Mouse (Mus musculus) urinary bladder, postnatal 14 days (tissue): Measurements from ENCODE around the gene Hacd3.
"Not testable (repeated sequence)": the region's sequence is repeated elsewhere in the genome, so short reads cannot be mapped to it uniquely, and the experiment has no call there.

Experiments
- DNase-seq: peaks from one replicate; pipeline ENCODE4 v3.0.0; 2021; ENCODE audit warnings: low spot score

Gene Hacd3

DNA sequence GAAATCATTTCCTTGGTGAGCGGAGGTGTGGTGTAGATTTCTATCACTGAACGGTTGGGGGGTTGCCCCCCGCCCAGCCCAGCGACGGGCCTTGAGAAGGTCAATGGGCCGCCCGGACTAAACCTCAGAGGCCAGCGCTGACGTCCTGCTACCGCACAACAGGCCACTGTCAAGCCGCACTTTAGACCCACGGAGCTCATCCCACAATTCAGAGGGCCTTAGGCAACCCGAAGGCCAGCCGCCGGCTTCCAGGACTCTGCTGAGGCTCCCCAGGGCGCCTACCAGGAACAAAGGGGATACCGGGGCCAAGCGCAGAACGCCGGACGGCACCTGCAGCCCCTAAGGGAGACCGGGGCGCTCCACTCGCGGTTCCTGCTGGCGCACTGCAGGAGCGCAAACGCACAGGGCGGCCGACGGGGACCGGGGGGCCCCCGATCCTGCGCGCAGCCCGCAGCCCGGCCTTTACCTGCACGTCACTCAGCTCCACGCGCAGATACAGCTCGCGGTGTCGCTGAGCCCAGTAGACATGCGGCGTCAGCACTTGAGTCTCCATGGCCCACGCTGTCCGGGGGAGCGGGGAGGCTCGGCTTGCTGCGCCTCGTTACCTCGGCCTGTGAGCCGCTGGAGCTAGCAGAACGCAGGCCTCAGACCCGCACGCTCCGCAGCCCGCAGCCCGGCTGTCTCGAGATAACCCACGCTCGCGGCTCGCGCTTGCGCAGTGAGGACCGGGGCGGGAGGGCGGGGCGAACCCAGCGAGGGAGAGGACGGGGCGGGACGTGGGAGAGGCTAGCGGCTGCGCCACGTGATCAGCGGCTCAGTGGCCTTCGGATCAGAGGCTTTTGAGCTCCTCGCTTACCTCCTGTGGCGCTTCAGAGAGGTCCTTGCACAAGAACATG, at the start of gene Hacd3:
Hacd3 (minus strand) TSS at position 703 of the 896 bp plus-strand sequence.
- DNase-seq, result peak; percentile 89

- no peak for DNase-seq
These were observed 49.1 kb upstream of the Hacd3 start for GRCm38 (mm10) chr9:65070587-65070986.

- DNase-seq, result no peak
These were observed 42.8 kb upstream of the Hacd3 start for GRCm38 (mm10) chr9:65064251-65064650.

DNA sequence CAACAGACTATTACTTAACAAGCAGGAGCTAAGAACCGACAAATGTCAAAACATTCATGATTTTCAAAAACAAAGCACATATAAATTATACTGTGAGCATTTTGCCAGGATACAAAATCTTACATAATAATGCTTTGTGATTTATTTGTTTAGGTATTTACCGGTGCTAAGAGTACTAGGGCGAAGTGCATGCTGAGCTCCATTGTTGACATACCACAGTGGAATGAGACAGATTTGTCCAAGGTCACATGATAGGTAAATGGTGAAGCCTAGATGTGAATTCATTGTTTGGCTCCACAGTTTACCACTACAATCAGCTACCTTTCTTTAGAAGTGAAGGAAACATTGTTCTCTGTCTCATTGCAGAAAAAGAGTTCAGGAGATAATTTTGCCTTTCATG, 29.5 kb upstream of the Hacd3 start:
- no peak for DNase-seq

DNA sequence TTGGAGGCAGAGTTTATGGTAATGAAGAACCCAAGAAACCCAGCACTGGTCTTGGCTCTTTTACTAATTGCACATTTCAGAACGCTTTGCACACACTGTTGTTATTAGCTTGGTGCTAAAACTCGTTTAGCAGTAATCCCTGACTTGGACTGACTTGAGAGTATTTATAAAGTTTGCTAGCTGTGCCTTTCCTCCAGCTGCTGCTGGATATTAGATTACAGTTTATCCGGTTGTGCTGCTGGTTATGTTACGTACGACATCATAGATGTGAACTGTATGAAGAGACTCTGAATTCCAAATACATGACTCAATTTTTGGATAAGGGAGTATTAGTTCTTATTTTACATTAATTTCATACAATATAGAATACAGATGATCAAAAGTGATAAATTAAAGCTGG, 27.9 kb upstream of the Hacd3 start:
- DNase-seq, result no peak

GRCm38 (mm10) chr9:65046993-65047392, 25.5 kb upstream of the Hacd3 start:
- DNase-seq, result no peak

DNA sequence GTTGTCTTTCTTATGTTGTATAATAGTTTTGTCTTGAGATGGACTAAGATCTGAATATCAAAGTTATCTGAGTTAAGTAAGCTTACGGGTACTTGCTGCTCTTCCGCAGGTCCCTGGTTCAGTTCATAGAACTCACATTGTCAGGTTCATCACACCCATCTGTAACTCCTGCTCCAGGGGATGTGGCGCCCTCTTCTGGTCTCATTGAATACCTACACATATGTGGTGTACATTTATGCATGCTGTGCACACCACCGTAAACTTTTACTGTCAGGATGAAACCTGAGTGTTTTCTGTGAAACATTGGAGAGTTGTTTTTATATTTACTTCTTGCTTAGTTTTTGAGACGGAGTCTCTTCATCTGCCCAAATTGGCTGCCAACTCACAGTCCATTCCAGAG, 19.9 kb upstream of the Hacd3 start:
- no peak for DNase-seq

DNA sequence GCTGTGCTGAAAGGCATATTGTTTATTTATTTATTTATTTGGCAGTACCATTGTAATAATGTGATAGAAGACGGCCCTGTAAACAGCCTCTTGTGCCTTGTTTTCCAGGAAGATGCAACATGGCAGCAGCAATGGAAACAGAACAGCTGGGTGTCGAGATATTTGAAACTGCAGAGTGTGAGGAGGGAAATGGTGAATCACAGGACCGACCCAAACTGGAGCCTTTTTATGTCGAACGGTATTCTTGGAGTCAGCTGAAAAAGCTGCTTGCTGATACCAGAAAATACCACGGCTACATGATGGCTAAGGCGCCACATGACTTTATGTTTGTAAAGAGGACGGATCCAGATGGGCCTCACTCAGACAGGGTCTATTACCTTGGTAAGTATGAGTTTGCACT, 15.4 kb upstream of the Hacd3 start:
- DNase-seq, result no peak

- DNase-seq, result no peak
These were observed 15.0 kb upstream of the Hacd3 start for GRCm38 (mm10) chr9:65036456-65036855.

DNA sequence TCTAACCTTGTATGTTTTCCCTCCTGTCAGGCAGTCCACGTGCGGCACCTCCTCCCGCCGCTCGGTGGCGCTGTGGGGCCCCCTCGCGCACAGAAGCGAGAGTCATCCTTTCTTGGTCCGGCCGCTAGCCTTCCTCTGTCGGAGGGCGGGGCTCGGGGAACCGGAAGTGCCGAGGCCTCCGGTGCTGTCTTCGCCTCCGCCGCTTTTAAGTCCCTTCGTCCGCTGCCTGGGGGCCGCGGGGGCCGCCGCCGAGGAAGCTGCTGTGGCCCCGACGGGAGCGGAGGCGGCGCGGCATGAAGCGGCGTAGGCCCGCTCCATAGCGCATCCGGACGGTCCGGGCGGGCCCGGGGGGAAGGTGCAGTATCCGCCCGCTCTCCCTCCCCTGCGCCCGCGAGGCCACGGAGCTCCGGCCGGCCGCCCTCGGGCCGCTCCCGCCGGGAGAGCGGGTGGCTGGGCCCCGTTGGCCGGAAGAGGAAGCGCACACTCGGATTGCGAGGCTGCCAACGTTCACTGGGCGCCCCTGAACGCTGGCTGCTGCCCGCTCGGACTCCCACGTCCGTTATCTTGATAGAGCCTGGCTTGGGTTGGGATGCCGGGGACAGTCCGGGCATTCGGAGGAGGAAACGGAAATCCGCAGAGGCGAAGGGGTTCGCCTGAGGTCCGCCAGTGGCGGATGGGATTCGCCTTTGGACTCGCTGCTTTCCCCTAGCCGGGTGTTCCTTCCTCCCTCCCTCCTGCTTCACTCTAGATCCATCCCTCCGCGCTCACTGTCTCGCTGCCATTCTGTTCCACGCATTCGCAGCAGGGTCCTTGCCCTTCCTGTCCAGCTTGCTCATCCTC, 11.0 kb upstream of the Hacd3 start, which contains the start of gene Dpp8:
Dpp8 (plus strand) TSS at position 146 of the 840 bp plus-strand sequence.
- DNase-seq, result peak; percentile 94

- DNase-seq, result no peak
These were observed 10.4 kb upstream of the Hacd3 start for GRCm38 (mm10) chr9:65031894-65032268.

- not testable (repeated sequence) for DNase-seq
These were observed 9.9 kb upstream of the Hacd3 start for GRCm38 (mm10) chr9:65031355-65031754.

- no peak for DNase-seq
These were observed 6.8 kb upstream of the Hacd3 start for GRCm38 (mm10) chr9:65028313-65028712.

DNA sequence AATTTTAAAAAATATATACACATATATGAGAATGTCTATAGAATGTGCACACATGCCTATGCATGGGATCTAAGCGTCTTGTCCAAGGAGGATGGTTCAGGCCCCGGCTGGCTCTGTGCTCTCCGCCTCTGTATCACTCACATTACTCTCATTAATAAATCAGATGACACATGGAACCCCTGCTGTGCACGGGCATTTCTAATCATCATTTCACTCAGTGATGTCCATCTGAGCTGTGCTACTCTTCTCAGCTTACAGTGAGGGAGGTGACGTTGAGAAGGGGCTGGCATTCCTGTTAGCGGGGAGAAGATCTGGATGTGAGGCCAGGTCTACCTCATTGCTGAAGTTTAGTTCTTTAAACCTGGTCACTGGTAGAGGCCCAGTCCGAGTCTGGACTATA, 5.7 kb upstream of the Hacd3 start:
- DNase-seq, result no peak

DNA sequence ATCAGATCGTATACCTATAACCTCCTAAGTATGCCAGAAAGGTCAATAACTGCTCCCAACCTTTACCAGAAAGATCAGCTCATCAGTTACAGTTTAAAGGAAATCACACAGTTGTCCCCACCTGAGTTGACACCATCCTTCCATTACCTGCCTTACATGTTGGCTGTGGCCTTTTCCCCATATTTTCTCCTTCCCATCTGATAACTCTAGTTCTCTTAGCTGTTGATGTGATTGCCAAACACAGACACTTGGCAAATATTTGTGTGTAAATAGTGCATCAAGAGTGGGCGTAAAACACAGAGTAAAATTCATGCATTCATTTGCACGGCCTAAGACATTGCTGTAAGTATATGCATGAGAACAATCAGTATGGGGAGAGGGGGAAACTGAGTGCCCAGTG, 2.0 kb upstream of the Hacd3 start:
- no peak for DNase-seq

DNA sequence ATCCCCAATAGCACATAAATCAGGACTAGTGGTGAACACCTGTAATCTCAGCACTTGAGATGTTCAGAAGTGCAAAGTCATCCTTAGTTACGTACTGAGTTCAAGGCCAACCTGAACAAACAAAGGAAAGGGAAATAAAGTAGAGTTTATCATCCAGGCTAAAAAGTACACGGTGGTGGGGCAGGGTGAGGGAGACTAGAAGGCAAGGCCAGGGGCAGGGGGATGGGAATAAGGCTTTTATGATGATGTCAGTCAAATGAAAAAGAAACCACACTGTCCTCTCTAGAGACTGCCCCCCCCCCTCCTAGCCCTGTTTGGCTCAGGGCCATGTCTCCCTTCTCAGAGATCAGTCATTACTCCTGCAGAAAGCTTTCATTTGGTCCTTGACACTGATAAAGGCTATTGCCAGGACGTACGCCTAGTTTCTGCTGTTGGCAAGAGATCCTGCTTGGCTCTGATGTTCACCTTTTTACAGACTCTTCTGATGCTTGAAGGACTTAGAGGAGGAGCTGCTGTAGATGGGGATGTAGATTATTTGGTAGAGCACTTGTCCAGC, 1.2 kb upstream of the Hacd3 start:
- no peak for DNase-seq

DNA sequence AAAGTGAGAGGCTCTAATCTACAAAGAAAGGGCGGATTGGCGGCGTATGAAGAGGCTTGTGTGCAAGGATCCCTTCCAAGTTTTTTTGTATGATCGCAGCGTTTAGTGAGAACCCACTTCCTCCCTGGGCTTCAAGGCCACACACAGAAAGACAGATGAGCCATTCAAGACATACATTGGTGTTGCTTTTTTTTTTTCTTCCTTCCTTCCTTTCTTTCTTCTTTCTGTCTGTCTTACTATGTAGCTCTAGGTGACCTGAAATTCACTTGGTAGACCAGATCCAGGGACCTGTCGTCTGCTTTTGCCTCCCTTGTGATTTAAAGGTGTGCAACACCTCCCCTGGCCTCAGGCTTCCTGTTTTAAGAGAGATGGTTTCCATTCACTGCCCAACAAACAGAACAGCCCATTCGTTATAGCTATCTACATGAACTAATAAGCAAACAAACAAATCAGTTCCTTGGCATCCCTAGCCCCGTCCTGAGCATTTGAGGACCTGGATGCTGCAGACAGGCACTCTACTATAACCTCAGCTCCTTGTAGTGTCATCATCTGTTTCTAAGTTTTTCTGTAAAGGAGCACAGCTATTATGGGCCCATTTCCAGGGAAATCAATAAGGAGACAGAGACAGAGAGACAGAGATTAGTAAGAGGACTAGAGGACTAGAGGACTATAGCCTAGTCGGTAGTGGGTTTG, 540 bp upstream of the Hacd3 start:
- DNase-seq, result no peak

GRCm38 (mm10) chr9:65020128-65020527, 1.4 kb downstream of the Hacd3 start:
- DNase-seq, result no peak

DNA sequence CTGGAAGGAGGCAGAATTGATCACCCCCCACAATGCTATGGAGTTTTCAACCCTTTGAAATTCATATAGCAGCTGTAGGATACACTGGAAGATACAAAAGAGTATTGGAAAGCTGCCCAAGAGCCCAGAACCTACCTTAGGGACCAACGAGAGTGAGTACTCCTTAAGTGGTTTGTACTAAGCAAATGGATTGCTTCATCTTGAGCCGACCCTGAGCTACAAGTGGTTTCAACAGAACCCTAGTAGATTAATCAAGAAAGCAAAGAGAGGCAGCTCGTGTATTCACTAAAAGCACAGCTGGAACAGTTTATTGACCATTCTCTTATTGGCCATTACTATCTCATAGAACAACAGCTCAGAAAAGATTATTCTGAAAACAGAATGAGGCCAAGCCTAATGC, 2.3 kb downstream of the Hacd3 start:
- DNase-seq, result no peak

DNA sequence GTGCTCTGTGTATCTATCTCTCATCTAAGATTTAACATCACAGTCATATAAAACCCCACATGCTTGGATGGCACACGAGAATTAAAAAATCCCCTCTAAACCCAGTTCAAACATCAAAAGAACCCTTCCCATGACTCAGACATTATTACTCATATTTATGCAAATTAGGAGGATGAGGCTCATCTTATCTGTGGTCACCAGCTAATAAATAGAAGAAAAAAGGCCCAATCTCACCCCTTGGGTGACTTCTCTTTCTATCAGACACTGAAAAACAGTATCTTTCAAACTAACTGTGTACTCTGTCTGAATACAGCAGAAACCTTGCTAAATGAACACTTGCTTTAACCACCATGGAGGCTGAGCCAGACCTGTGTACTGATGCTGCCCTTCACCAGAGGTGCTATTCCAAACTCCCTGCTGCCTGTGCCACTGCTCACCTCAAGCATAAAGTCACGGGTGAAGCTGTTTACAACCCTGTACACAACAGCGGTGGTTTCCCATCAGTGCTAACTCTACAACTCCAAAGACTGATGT, 2.8 kb downstream of the Hacd3 start:
- DNase-seq, result no peak

GRCm38 (mm10) chr9:65017896-65018295, 3.6 kb downstream of the Hacd3 start:
- no peak for DNase-seq
